Mouse (Mus musculus) hindbrain, embryonic 10.5 days (tissue): Measurements from ENCODE around the gene Rasgrp1. TPM values are rescaled to one million over a fixed set of nuclear protein-coding genes. Genes with fewer than 3 reads are reported as not detected.
A peak's percentile ranks its signal among the peaks of the same experiment; 100 is the strongest.

Experiments used
- DNase-seq: peaks from one replicate; pipeline ENCODE4 v3.0.0-alpha.2; 2017; ENCODE audit warnings: low spot score
- H3K27ac ChIP-seq: fragments of 300-500 bp; sonication (generic); 2 replicates; pipeline ENCODE4 v1.5.1; 2016; ENCODE audit warnings: mild to moderate bottlenecking, moderate library complexity
- H3K27me3 ChIP-seq: fragments of 300-500 bp; sonication (generic); 2 replicates; pipeline ENCODE4 v1.6.1; 2016; ENCODE audit warnings: mild to moderate bottlenecking; ENCODE audit not compliant: poor library complexity, insufficient read depth, severe bottlenecking
- H3K36me3 ChIP-seq: fragments of 300-500 bp; sonication (generic); 2 replicates; pipeline ENCODE4 v1.6.1; 2016; ENCODE audit warnings: mild to moderate bottlenecking, moderate library complexity
- H3K4me1 ChIP-seq: fragments of 300-500 bp; sonication (generic); replicated peaks from 2 replicates; pipeline ENCODE4 v1.6.1; 2016; ENCODE audit warnings: mild to moderate bottlenecking
- H3K4me3 ChIP-seq: fragments of 300-500 bp; sonication (generic); 2 replicates; pipeline ENCODE4 v1.5.1; 2016; ENCODE audit warnings: mild to moderate bottlenecking, moderate library complexity
- H3K9me3 ChIP-seq: fragments of 300-500 bp; sonication (generic); 2 replicates; pipeline ENCODE4 v1.6.1; 2016; ENCODE audit warnings: mild to moderate bottlenecking, moderate library complexity
- WGBS: fragments of 180-500 bp; shearing (Covaris S2); methylation state at CpG from one replicate; pipeline ENCODE4 v1.1.7; 2016; 5-methylcytosine and 5-hydroxymethylcytosine counted together
- polyA plus RNA-seq: library from polyadenylated mRNA; unstranded; fragments of >200 nt; fragmentation: Nextera tagmentation; extraction: Ambion mirVana; gene quantifications from 2 replicates; pipeline ENCODE4 v1.2.1, GENCODE M21; 2016

The Rasgrp1 gene
- polyA plus RNA-seq, 1 experiment from 2014 or later: 1.1 TPM

- Histone ChIP-seq H3K27ac (no peak overlapping the region), H3K27me3 (no peaks in the 10 kb centered on the region), H3K4me3 (no peak overlapping the region), H3K36me3 (no peaks in the 10 kb centered on the region), H3K4me1 (peaks cover 11% of the 10 kb centered on the region; the same call in 1 of the 2 replicates), H3K9me3 (no peaks in the 10 kb centered on the region)
- DNase-seq: no peak
- WGBS: 63% methylated on average over 9 of the region's 9 CpGs
Measured at GRCm38 (mm10) chr2:117352305-117353123, 9.7 kb upstream of the Rasgrp1 start.

GRCm38 (mm10) chr2:117350138-117350537 is 7.3 kb upstream of the Rasgrp1 start:
- Histone ChIP-seq H3K4me3 (no peak overlapping the region), H3K36me3 (no peaks in the 10 kb centered on the region), H3K9me3 (no peaks in the 10 kb centered on the region), H3K27me3 (no peaks in the 10 kb centered on the region), H3K27ac (no peak overlapping the region), H3K4me1 (peaks cover 11% of the 10 kb centered on the region; the same call in 1 of the 2 replicates)
- 55% methylated on average over 6 of the region's 6 CpGs for WGBS
- DNase-seq: no peak

GRCm38 (mm10) chr2:117343240-117343624 is 431 bp upstream of the Rasgrp1 start:
- Histone ChIP-seq H3K27me3 (peaks cover 37% of the 10 kb centered on the region), H3K36me3 (no peaks in the 10 kb centered on the region), H3K27ac (no peak overlapping the region), H3K9me3 (no peaks in the 10 kb centered on the region), H3K4me1 (peaks cover 15% of the 10 kb centered on the region), H3K4me3 (peak overlapping the region; percentile 73)
- DNase-seq: no peak
- WGBS: 37% methylated on average over 7 of the region's 7 CpGs

- Histone ChIP-seq H3K36me3 (no peaks in the 10 kb centered on the region), H3K27me3 (peaks cover 37% of the 10 kb centered on the region), H3K27ac (peak overlapping the region; percentile 73), H3K4me1 (peaks cover 13% of the 10 kb centered on the region), H3K4me3 (peak overlapping the region; percentile 73), H3K9me3 (no peaks in the 10 kb centered on the region)
- WGBS: 1% methylated on average over 19 of the region's 19 CpGs
- peak; percentile 79 for DNase-seq
Measured at GRCm38 (mm10) chr2:117342090-117342546, 683 bp downstream of the Rasgrp1 start.

GRCm38 (mm10) chr2:117338501-117338900 is 4.3 kb downstream of the Rasgrp1 start:
- 61% methylated on average over 3 of the region's 3 CpGs for WGBS
- no peak for DNase-seq
- Histone ChIP-seq H3K27ac (no peak overlapping the region), H3K9me3 (no peaks in the 10 kb centered on the region), H3K36me3 (no peaks in the 10 kb centered on the region), H3K4me3 (no peak overlapping the region), H3K27me3 (peaks cover 25% of the 10 kb centered on the region), H3K4me1 (peaks cover 13% of the 10 kb centered on the region)

GRCm38 (mm10) chr2:117337902-117338301 is 4.9 kb downstream of the Rasgrp1 start:
- Histone ChIP-seq H3K9me3 (no peaks in the 10 kb centered on the region), H3K4me3 (no peak overlapping the region), H3K27ac (no peak overlapping the region), H3K36me3 (no peaks in the 10 kb centered on the region), H3K27me3 (peaks cover 19% of the 10 kb centered on the region), H3K4me1 (peaks cover 12% of the 10 kb centered on the region)
- no peak for DNase-seq
- 93% methylated on average over 7 of the region's 7 CpGs for WGBS

- peaks cover 4% of the 10 kb centered on the region; the same call in 1 of the 2 replicates for H3K4me1 ChIP-seq
- no peaks in the 10 kb centered on the region for H3K36me3 ChIP-seq
- H3K4me3 ChIP-seq: no peak overlapping the region
- DNase-seq: no peak
- peaks cover 11% of the 10 kb centered on the region for H3K27me3 ChIP-seq
- no peaks in the 10 kb centered on the region for H3K9me3 ChIP-seq
- 50% methylated on average over 5 of the region's 5 CpGs for WGBS
- no peak overlapping the region for H3K27ac ChIP-seq
Measured at GRCm38 (mm10) chr2:117336946-117337665, 5.7 kb downstream of the Rasgrp1 start.

- WGBS: 45% methylated on average over 4 of the region's 4 CpGs
- DNase-seq: no peak
- Histone ChIP-seq H3K4me3 (no peak overlapping the region), H3K36me3 (no peaks in the 10 kb centered on the region), H3K9me3 (no peaks in the 10 kb centered on the region), H3K4me1 (no peaks in the 10 kb centered on the region), H3K27ac (no peak overlapping the region), H3K27me3 (no peaks in the 10 kb centered on the region; the same call in 1 of the 2 replicates)
Measured at GRCm38 (mm10) chr2:117335552-117336188, 7.1 kb downstream of the Rasgrp1 start.

GRCm38 (mm10) chr2:117331634-117332033 is 11.2 kb downstream of the Rasgrp1 start:
- Histone ChIP-seq H3K27ac (no peak overlapping the region), H3K4me3 (no peak overlapping the region), H3K4me1 (no peaks in the 10 kb centered on the region), H3K27me3 (no peaks in the 10 kb centered on the region), H3K36me3 (no peaks in the 10 kb centered on the region), H3K9me3 (no peaks in the 10 kb centered on the region)
- WGBS: 55% methylated on average over 5 of the region's 5 CpGs
- peak; percentile 7 for DNase-seq

GRCm38 (mm10) chr2:117328521-117329285 is 14.1 kb downstream of the Rasgrp1 start:
- WGBS: 84% methylated on average over 9 of the region's 9 CpGs

GRCm38 (mm10) chr2:117322399-117322798 is 20.4 kb downstream of the Rasgrp1 start:
- 89% methylated on average over 8 of the region's 8 CpGs for WGBS
- no peak for DNase-seq
- H3K4me1 ChIP-seq: no peaks in the 10 kb centered on the region
- H3K27me3 ChIP-seq: no peaks in the 10 kb centered on the region
- no peak overlapping the region for H3K4me3 ChIP-seq
- H3K27ac ChIP-seq: no peak overlapping the region
- H3K9me3 ChIP-seq: no peaks in the 10 kb centered on the region
- no peaks in the 10 kb centered on the region for H3K36me3 ChIP-seq

More at GRCm38 (mm10) chr2:117328521-117329285, 14.1 kb downstream of the Rasgrp1 start:
- Histone ChIP-seq H3K27ac (no peak overlapping the region), H3K27me3 (no peaks in the 10 kb centered on the region), H3K4me3 (no peak overlapping the region), H3K4me1 (no peaks in the 10 kb centered on the region), H3K36me3 (no peaks in the 10 kb centered on the region), H3K9me3 (no peaks in the 10 kb centered on the region)
- DNase-seq: no peak

- no peak for DNase-seq
- no peaks in the 10 kb centered on the region for H3K27me3 ChIP-seq
- 80% methylated on average over 3 of the region's 3 CpGs for WGBS
- no peak overlapping the region for H3K4me3 ChIP-seq
- H3K4me1 ChIP-seq: no peaks in the 10 kb centered on the region
- no peak overlapping the region for H3K27ac ChIP-seq
- H3K36me3 ChIP-seq: no peaks in the 10 kb centered on the region
- H3K9me3 ChIP-seq: 0 out of 2 replicates have a peak, but pooled peaks cover 4% of the 10 kb centered on the region
Measured at GRCm38 (mm10) chr2:117321231-117321630, 21.6 kb downstream of the Rasgrp1 start.
